Mouse (Mus musculus): ENCODE results near the gene Zbtb20.

Zbtb20 gene

GRCm38 (mm10) chr16:42875852-42875980 lies at the start of gene Zbtb20:
Zbtb20 (plus strand) TSS chr16:42875881.
- DNase-seq: no peak

GRCm38 (mm10) chr16:42835940-42836339 lies 39.7 kb upstream of the Zbtb20 start:
- no peak for DNase-seq

- DNase-seq: no peak
Measured at GRCm38 (mm10) chr16:42836404-42837120, 39.1 kb upstream of the Zbtb20 start.

GRCm38 (mm10) chr16:42838226-42838625 lies 37.5 kb upstream of the Zbtb20 start:
- DNase-seq: no peak

GRCm38 (mm10) chr16:42857564-42858183 lies 18.0 kb upstream of the Zbtb20 start:
- no peak for DNase-seq

GRCm38 (mm10) chr16:42859251-42859650 lies 16.4 kb upstream of the Zbtb20 start:
- DNase-seq: no peak

- no peak for DNase-seq
Measured at GRCm38 (mm10) chr16:42863231-42863630, 12.4 kb upstream of the Zbtb20 start.

- DNase-seq: no peak
Measured at GRCm38 (mm10) chr16:42866061-42866460, 9.6 kb upstream of the Zbtb20 start.

GRCm38 (mm10) chr16:42872101-42872500 lies 3.6 kb upstream of the Zbtb20 start:
- no peak for DNase-seq

GRCm38 (mm10) chr16:42873942-42874341 lies 1.7 kb upstream of the Zbtb20 start:
- no peak for DNase-seq

GRCm38 (mm10) chr16:42874456-42874855 lies 1.2 kb upstream of the Zbtb20 start:
- peak; percentile 6 to 27 for DNase-seq

GRCm38 (mm10) chr16:42874910-42875851 lies 500 bp upstream of the Zbtb20 start:
- peak; percentile 98 for DNase-seq

- DNase-seq: peak in 1 of 2 experiments; percentile 84
Measured at GRCm38 (mm10) chr16:42876021-42877000, 630 bp downstream of the Zbtb20 start.

- DNase-seq: no peak
Measured at GRCm38 (mm10) chr16:42880046-42880445, 4.4 kb downstream of the Zbtb20 start.

GRCm38 (mm10) chr16:42885538-42885937 lies 9.9 kb downstream of the Zbtb20 start:
- no peak for DNase-seq

- no peak for DNase-seq
Measured at GRCm38 (mm10) chr16:42885964-42886363, 10.3 kb downstream of the Zbtb20 start.

GRCm38 (mm10) chr16:42897125-42897693 lies 21.5 kb downstream of the Zbtb20 start:
- no peak for DNase-seq

GRCm38 (mm10) chr16:42900328-42900727 lies 24.6 kb downstream of the Zbtb20 start:
- no peak for DNase-seq

GRCm38 (mm10) chr16:42907283-42907701 lies 31.6 kb downstream of the Zbtb20 start:
- peak; percentile 35 to 38 for DNase-seq

GRCm38 (mm10) chr16:42908381-42908780 lies 32.7 kb downstream of the Zbtb20 start:
- no peak for DNase-seq

- no peak for DNase-seq
Measured at GRCm38 (mm10) chr16:42908896-42909295, 33.2 kb downstream of the Zbtb20 start.

GRCm38 (mm10) chr16:42910016-42910415 lies 34.3 kb downstream of the Zbtb20 start:
- no peak for DNase-seq

Data from thymus, postnatal 36 days (tissue).